Mouse (Mus musculus) right cerebral cortex, adult 2 months (tissue): ENCODE measurements around the gene Ndrg2.
"Not testable (repeated sequence)": the region's sequence is repeated elsewhere in the genome, so short reads cannot be mapped to it uniquely, and the experiment has no call there.

ENCODE experiments used
- DNase-seq, 2 experiments: peaks; one replicate each; pipeline ENCODE4 v3.0.0; 2021 to 2022; ENCODE audit warnings: low spot score in 2 of 2

Gene Ndrg2

DNA sequence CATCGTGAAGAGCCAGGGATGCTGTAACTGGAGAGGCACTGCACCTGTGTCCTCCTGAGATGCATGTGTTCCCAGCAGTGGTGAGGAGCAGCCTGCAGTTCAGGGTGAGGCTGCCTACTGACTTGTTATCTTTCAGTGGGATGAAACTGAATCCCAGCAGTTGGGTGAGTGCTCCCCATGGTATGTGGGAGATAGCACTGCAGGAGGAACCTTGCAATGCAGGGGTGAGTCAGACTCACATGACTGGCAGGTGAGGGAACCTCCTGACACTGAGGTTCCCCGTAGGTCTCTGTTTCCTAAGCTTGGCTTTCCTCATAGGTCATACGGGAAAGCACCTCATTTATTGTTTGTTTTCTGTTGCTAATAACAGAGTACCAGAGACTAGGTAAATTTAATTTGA lies 36.4 kb downstream of the Ndrg2 start:
- DNase-seq, result no peak

DNA sequence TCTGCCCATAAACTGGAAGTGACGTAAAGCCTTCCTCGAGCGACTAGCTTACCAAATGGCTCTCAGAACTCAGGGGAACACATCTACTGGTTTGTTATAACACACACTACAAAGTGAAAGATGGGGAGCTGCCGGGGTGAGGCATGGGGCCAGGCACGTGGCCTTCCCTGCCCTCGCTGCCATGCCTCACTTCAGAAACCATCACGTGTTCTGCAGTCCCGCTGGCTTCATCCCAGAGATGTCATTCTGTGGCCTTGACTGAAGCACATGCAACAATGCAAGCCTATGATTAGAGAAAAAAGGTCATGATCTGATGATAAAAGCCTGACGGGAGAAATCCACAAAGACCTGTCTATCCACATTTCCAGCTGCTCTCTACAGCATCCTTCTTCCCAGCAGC lies 42.2 kb downstream of the Ndrg2 start:
- DNase-seq, result no peak

DNA sequence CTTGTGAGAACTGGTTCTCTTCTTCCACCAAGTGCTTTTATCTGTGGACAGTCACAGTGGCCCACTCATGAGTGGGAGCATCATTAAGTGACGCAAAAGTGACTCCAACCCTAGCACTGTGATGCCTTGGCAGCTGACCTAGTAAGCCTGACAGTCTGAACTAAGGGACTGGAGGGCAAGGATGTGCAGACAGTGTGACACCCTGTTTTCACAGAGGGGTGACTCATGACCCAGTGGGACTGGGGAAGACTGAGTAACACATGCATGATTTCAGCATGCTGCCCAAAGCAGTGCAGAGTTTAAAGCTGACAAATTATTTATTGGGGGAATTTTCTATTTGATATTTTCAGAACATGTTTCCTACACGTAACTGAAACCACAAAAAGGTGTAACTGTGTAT lies 43.2 kb downstream of the Ndrg2 start:
- DNase-seq, result no peak

DNA sequence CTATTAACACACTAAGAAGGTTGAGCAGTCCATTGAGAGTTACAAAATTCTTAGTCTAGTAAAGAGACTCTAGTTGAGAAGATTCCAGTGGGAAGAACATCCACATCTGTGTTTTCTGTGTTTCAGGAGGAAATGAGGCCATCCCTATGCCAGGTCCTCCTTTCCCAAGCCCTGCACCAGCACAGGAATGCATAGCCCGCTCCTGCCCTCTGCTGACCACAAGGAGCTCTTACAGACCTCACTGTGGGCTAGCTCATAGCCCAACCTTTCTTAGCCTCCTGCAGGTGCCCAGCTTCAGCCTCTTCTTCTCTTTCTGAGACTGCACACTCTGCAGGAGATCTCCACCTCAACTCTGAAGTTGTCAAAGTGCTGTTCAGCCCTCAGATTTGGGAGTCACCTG lies 50.4 kb downstream of the Ndrg2 start:
- not testable (repeated sequence) for DNase-seq

DNA sequence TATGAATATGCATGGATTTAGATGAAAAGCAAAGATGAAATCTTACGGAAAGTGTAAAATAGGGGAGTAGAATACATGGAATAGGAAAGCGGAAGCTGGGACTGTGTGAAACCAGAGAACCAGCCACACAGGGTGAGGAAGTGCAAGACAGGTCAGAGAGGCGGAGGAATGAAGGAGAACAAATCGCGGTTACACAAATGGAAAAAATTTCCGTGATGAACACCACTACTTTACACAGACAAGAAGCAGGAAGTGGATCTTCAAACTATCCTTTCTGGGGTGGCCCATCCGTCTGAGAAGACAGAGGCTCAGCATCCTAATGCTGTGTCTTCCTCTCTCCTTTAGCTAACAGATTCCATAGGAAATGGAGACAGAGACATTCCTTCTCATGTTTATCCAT lies 58.7 kb downstream of the Ndrg2 start:
- DNase-seq, result not testable (repeated sequence)
